Mouse (Mus musculus): ENCODE data around the gene Cacna2d3.

DNA sequence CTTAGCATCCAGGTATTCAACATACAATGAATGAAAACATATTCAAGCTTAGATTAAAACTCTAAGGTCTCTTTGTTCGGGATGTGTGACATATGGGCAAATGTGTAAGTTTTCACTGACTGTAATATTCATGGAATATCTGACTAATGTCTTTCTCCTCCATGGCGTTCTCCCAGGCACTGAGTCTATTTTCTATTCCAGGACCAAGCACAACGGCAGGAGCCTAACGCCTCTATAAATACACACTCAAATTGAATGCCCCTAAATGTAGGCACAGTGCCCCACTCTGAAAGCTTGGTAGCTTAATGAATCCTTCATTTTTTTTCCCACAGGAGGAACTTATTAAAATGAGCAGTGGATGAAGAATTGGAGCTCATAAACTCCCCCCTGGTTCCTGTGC is 47.8 kb upstream of the Cacna2d3 start:
- TF ChIP-seq CTCF (IDR thresholded peaks at IDR 0.05; ENCODE audit: control insufficient read depth, insufficient read depth, insufficient replicate concordance, low read depth, low read length) (no peak), POLR2A (IDR thresholded peaks at IDR 0.05; ENCODE audit: control insufficient read depth, low read depth, low read length) (no peak)

All from testis, adult 2 months (tissue).